Mouse (Mus musculus) heart, postnatal 0 days (tissue): ENCODE results near the gene Itpr2.
"Not testable (repeated sequence)": the region's sequence is repeated elsewhere in the genome, so short reads cannot be mapped to it uniquely, and the experiment has no call there.

Source experiments
- CTCF ChIP-seq: IDR thresholded peaks from 2 replicates; pipeline ENCODE4 v1.5.1; 2016; ENCODE audit warnings: antibody characterized with exemption, control low read depth, low read depth
- EP300 ChIP-seq: IDR thresholded peaks from 2 replicates; pipeline ENCODE4 v1.6.1; 2016; ENCODE audit warnings: antibody characterized with exemption, low read depth

GRCm38 (mm10) chr6:146464645-146465042 lies 37.4 kb downstream of the Itpr2 start:
- TF ChIP-seq CTCF, EP300: not testable (repeated sequence)
